ENCODE assay signal across 22 mouse cellular contexts in genomic region chr12:31315961-31316360, GRCm38 (mm10).
"Had no signal": no experiment of that assay in that cellular context is flagged by ENCODE, and none has a peak within 500 bp of the region (broad histone marks: within the 10 kb centered on the region; RNA-seq: fewer than 3 reads in every experiment).

No protein-coding gene starts in this region.

- H3K4me2 ChIP-seq: limb, embryonic 12.5 days; limb, embryonic 15.5 days; liver, embryonic 11.5 days; lung, embryonic 14.5 days; midbrain, embryonic 13.5 days; neural tube, embryonic 13.5 days; stomach, embryonic 15.5 days had no signal

- DNase-seq: kidney, postnatal 36 days; layer of hippocampus, postnatal 36 days; liver, postnatal 0 days; lung, embryonic 14.5 days; right cerebral cortex, postnatal 25 days; spleen, adult 18-20 months; thymus, adult 18-20 months; thymus, postnatal 36 days had no signal

- H3K9ac ChIP-seq: limb, embryonic 12.5 days; limb, embryonic 15.5 days; liver, embryonic 14.5 days; liver, postnatal 0 days; lung, embryonic 14.5 days; midbrain, embryonic 13.5 days; neural tube, embryonic 13.5 days; stomach, embryonic 15.5 days had no signal

- H3K4me1 ChIP-seq: midbrain, embryonic 13.5 days; stomach, embryonic 15.5 days had no signal

- H3K4me3 ChIP-seq: left cerebral cortex, adult 2 months; limb, embryonic 12.5 days; limb, embryonic 15.5 days; midbrain, embryonic 10.5 days; midbrain, embryonic 13.5 days; myocyte; neural tube, embryonic 13.5 days; stomach, embryonic 15.5 days had no signal

- H3K36me3 ChIP-seq: midbrain, embryonic 13.5 days; neural tube, embryonic 13.5 days had no signal

- H3K27me3 ChIP-seq: limb, embryonic 12.5 days; limb, embryonic 15.5 days; midbrain, embryonic 13.5 days; neural tube, embryonic 13.5 days; stomach, embryonic 15.5 days had no signal

- H3K9me3 ChIP-seq: limb, embryonic 15.5 days; midbrain, embryonic 10.5 days; midbrain, embryonic 13.5 days; neural tube, embryonic 13.5 days; stomach, embryonic 15.5 days had no signal

- H3K27ac ChIP-seq: kidney, postnatal 0 days; left cerebral cortex, adult 2 months; limb, embryonic 12.5 days; limb, embryonic 15.5 days; liver, embryonic 14.5 days; macrophage; midbrain, embryonic 10.5 days; midbrain, embryonic 13.5 days; neural tube, embryonic 13.5 days; stomach, embryonic 15.5 days had no signal

- ATAC-seq: liver, postnatal 0 days; lung, postnatal 0 days; midbrain, embryonic 13.5 days; midbrain, embryonic 16.5 days had no signal
